Mouse (Mus musculus) erythroblast, embryonic 14.5 days (primary cell): ENCODE data around the gene Ptpre. TPM values are rescaled to one million over a fixed set of nuclear protein-coding genes. Genes with fewer than 3 reads are reported as not detected.

Experiments used
- H3K27me3 ChIP-seq: 2 replicates; pipeline ENCODE4 v1.6.1; 2012; ENCODE audit warnings: inconsistent platforms; ENCODE audit not compliant: control insufficient read depth
- H3K36me3 ChIP-seq: 2 replicates; pipeline ENCODE4 v1.6.1; 2012; ENCODE audit warnings: mild to moderate bottlenecking, inconsistent platforms; ENCODE audit not compliant: control insufficient read depth
- H3K4me1 ChIP-seq: 2 replicates; pipeline ENCODE4 v1.6.1; 2012; ENCODE audit warnings: inconsistent platforms; ENCODE audit not compliant: control insufficient read depth
- H3K4me3 ChIP-seq: replicated peaks from 2 replicates; pipeline ENCODE3; 2012; ENCODE audit warnings: moderate library complexity, mild to moderate bottlenecking, inconsistent platforms
- H3K9me3 ChIP-seq: 2 replicates; pipeline ENCODE4 v1.6.1; 2012; ENCODE audit warnings: low read length, inconsistent platforms, mixed read lengths; ENCODE audit not compliant: control insufficient read depth
- GATA1 ChIP-seq: IDR thresholded peaks from 2 replicates; pipeline ENCODE4 v1.6.1; 2012; ENCODE audit warnings: low read length, inconsistent platforms, mixed read lengths
- TAL1 ChIP-seq: IDR thresholded peaks from 3 replicates; pipeline ENCODE4 v1.6.1; 2012; ENCODE audit warnings: low read length, inconsistent platforms, mixed read lengths
- polyA plus RNA-seq: library from polyadenylated mRNA; stranded (reverse); fragments of >175 nt; gene quantifications from 2 replicates; pipeline ENCODE4 v1.2.3, GENCODE M21; 2012

The Ptpre gene
- polyA plus RNA-seq, 1 experiment: 0.01 TPM

DNA sequence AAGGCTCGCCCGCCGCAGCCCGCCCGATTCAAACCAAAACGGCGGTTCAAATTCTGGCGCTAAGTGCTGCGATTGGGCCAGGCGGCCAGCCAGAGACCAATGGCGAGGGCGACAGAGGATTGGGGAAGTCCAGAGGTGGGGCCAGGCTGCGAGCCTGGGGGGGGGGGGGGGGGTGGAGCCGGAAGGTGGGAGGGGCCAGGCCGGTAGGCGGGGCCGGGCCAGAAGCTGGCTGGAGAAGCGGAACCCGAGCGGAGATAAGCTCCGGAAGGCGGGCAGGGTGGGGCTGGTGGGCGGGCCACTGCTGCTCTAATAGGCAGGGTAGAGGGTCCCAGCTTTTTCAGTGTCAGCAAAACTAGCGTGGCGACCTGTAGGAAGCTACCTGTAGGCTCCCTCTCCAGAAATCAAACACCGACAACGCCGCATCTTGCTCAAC lies 179.2 kb downstream of the Ptpre start:
- Histone ChIP-seq H3K4me1 (peaks cover 66% of the 10 kb centered on the region), H3K27me3 (no peaks in the 10 kb centered on the region), H3K4me3 (peak overlapping the region; percentile 74), H3K36me3 (peaks cover 52% of the 10 kb centered on the region), H3K9me3 (no peaks in the 10 kb centered on the region)
- TF ChIP-seq GATA1 (peak; percentile 32; the same call in 1 of the 2 replicates), TAL1 (no peak)

DNA sequence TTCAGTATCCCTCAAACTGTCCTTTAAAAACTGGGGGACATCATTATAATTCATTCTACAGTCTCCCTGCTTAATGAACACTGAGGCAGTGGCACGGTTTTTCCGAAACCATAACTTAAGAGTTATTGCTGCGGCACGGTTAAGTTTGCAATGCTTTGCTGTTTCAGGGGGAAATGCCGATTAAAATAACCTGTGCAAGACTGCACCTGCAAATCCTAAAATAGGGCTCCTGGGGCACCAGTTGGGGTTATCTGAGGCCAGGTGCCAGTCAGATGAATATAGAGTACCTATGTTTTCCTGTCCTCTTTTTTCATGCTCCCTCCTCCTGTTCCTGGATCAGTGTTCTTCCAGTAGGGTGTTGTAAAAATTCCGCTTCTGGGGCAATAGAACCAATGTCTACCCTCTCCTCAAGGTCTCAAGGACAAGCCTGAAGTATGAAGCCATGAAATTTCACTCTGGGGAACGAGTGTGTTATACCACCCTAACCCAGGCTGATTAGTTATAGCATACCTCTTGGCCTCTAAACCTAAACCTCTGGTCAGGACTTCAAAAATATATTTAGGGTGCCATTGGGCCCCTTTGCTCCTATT lies 179.8 kb downstream of the Ptpre start:
- peaks cover 46% of the 10 kb centered on the region for H3K36me3 ChIP-seq
- H3K27me3 ChIP-seq: no peaks in the 10 kb centered on the region
- H3K9me3 ChIP-seq: no peaks in the 10 kb centered on the region
- peaks cover 69% of the 10 kb centered on the region for H3K4me1 ChIP-seq
- no peak for TF ChIP-seq TAL1
- no peak for TF ChIP-seq GATA1
- H3K4me3 ChIP-seq: peak overlapping the region; percentile 74

GRCm38 (mm10) chr7:135721436-135721992 lies 184.2 kb downstream of the Ptpre start:
- Histone ChIP-seq H3K36me3 (peaks cover 11% of the 10 kb centered on the region), H3K4me1 (peaks cover 78% of the 10 kb centered on the region), H3K4me3 (peak overlapping the region; percentile 74), H3K27me3 (peaks cover 8% of the 10 kb centered on the region), H3K9me3 (no peaks in the 10 kb centered on the region)
- TF ChIP-seq TAL1 (peak; percentile 97), GATA1 (peak; percentile 84)

DNA sequence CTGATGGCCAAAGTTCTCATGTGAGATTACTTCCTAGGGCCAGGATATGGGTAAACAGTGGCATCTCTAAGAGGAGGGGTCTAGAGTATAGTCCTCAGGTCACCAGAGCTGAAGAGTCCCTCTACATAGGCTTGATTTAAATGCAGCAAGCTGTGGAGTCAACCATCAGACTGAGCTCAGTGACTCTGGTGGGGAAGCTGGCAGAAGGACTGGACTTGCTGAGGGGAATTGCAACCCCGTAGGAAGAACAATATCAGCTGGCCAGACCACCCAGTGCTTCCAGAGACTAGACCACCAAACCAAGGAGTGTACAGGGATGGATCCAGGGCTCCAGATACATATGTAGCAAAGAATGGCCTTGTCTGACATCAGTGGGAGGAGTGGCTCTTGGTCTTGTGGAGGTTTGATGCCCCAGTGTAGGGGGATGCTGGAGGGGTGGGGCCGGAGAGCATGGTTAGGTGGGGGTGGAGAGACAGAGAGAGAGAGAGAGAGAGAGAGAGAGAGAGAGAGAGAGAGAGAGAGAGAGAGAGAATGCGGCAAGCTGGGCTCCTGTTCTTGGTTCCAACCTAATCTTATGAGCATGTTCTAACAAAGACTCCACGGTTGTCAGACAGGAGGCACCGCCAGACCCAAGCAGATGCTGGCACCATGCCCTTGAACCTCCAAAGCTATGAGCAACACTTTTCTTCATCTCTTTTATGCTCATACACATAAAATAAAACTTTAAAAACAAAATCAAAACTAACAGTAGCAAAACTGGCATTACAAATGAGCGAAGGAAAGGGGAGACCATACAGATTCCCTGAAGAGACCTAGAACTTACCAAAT lies 184.9 kb downstream of the Ptpre start:
- peaks cover 11% of the 10 kb centered on the region for H3K36me3 ChIP-seq
- peaks cover 70% of the 10 kb centered on the region for H3K4me1 ChIP-seq

DNA sequence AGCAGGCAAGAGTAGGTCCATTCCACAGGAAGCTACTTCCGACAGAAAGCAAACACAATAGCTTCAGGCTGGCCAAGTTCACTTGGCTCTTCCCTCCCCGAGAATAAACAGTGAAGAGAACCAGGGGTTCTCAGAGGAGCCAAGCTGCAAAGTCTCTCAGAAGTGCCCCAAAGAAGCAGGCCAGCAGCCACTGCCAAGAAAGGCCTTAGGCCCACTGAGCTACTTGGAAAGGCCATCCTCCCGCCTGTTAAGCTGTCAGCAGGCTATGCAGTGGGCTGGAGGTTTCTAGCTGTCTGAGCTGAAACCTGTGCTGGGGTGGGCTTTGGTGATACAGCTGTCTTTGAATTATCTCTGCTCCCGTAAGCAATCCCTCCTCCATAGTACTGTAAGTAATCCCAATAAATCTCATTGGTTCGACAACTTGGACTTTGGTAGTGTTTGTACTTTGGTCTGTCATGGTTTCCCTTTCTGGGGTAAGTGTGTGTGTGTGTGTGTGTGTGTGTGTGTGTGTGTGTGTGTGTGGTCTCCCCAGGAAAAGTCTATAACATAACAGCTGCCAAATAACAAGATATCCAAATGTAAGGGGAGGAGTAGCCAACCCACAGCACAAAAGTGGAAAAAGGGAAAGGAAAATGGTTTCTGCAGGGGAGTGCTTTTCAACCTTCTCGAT lies 186.5 kb downstream of the Ptpre start:
- Histone ChIP-seq H3K4me3 (peak overlapping the region; percentile 74), H3K4me1 (peaks cover 57% of the 10 kb centered on the region), H3K27me3 (peaks cover 13% of the 10 kb centered on the region), H3K9me3 (no peaks in the 10 kb centered on the region), H3K36me3 (peaks cover 9% of the 10 kb centered on the region)
- TF ChIP-seq GATA1: no peak
- TF ChIP-seq TAL1: no peak

More for the DNA sequence above, 184.9 kb downstream of the Ptpre start:
- TF ChIP-seq GATA1: no peak
- no peak for TF ChIP-seq TAL1
- Histone ChIP-seq H3K27me3 (peaks cover 11% of the 10 kb centered on the region), H3K9me3 (no peaks in the 10 kb centered on the region), H3K4me3 (peak overlapping the region; percentile 74)

DNA sequence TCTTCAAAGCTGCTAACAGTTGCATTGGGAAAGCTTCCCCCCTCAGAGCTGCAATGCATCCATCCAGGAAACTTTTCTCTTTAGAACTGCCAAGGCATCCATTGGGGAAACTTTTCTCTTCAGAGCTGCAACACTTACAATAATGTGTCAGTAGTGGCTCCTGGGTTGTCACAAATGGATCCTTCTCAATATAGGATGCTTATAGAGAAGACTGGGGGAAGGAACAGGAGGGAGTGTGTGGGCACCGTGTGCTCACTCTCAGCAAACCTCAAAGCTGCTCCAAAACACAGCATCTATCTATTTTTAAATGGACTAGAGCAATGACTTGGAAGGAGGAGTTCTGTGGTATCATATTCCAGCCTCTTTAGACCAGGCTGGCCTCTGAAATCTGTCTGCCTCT lies 189.4 kb downstream of the Ptpre start:
- peaks cover 30% of the 10 kb centered on the region for H3K4me1 ChIP-seq
- peaks cover 13% of the 10 kb centered on the region for H3K27me3 ChIP-seq
- TF ChIP-seq TAL1 (no peak), GATA1 (no peak)
- H3K36me3 ChIP-seq: peaks cover 5% of the 10 kb centered on the region; the same call in 1 of the 2 replicates
- no peaks in the 10 kb centered on the region for H3K9me3 ChIP-seq
- H3K4me3 ChIP-seq: no peak overlapping the region

DNA sequence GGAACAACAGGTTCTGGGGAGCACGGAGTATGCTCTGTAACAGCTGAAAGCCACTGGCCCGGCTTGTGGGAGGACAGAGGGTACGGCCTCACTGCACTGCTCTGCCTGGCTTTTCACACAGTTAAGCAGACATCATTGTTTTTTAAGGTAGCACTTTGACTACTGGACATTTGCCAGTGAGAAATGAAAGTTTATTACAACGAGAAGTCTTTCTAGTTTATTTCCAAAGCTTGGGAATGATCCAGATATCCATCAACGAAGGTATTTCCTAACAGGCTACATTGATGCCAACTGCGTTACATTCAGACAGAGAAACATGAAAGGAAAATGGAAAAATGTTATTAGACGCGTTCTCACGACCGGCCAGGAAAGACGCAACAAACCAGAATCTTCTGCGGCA lies 190.8 kb downstream of the Ptpre start:
- H3K4me3 ChIP-seq: no peak overlapping the region
- TF ChIP-seq GATA1 (no peak), TAL1 (no peak)
- H3K9me3 ChIP-seq: no peaks in the 10 kb centered on the region
- peaks cover 5% of the 10 kb centered on the region; the same call in 1 of the 2 replicates for H3K36me3 ChIP-seq
- H3K4me1 ChIP-seq: peaks cover 17% of the 10 kb centered on the region
- H3K27me3 ChIP-seq: peaks cover 13% of the 10 kb centered on the region

DNA sequence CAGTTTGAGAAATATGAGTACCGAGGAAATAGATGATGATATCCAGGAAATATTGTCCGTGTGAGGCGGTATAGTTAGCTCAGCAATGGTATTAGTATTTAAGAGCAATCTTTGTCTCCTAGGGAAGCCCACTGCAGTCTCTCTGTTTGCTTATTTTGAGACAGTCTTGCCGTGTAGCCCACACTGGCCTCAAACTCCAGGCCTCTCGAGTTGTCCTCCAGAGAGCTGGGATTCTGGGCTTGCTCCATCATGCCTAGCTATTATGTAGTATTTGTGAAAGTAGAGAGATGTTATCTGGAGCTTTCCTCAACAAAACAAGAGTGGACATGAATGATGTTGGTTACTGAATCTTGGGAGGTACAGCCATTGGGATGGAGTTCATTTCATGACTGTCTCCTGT lies 197.1 kb downstream of the Ptpre start:
- peaks cover 3% of the 10 kb centered on the region for H3K9me3 ChIP-seq
- H3K4me3 ChIP-seq: no peak overlapping the region
- H3K36me3 ChIP-seq: no peaks in the 10 kb centered on the region
- TF ChIP-seq TAL1 (no peak), GATA1 (no peak)
- H3K27me3 ChIP-seq: peaks cover 4% of the 10 kb centered on the region
- H3K4me1 ChIP-seq: peaks cover 13% of the 10 kb centered on the region
